Mouse (Mus musculus) cerebellum, adult 11-12 months (tissue): ENCODE measurements around the gene Chn2.

Experiments
- DNase-seq: peaks from one replicate; pipeline ENCODE4 v3.0.0; 2022

The Chn2 gene

DNA sequence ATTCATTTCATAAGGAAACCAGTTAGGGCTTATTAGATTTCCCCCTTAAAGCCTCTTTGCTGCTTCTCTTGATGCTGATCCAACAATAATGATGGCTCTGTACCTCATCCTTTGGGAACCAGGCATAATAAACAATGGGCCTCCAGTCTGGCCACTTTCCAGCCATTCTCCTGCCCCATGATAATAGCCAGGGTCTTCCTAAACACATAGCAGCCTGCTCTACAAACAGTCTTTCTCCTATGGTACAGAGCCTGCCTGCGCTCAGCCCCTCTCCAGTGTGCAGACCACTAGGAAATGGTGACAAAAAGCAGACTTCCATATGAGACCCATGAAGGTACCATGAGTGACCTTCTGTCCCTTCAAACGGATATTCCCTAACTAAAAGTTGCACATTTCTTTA lies 260.1 kb downstream of the Chn2 start:
- no peak for DNase-seq

DNA sequence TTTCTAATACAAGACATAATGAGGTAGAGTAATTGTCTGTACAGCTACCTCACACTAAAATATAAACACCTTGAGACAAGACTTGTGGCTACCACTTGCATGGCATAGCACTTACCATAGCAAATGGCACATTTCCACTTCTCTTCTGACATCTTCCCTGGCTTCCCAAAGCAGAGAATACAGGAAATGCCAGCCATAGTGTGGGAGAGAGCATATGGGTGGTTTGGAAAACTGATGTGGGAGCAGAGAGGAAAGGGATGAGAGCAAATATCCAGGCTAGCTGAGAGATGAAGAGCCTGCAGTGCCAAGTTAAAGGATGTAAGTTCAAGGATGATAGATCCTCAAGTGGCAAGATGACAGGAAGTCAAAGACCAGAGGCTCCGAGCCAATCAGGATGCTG lies 266.4 kb downstream of the Chn2 start:
- no peak for DNase-seq

DNA sequence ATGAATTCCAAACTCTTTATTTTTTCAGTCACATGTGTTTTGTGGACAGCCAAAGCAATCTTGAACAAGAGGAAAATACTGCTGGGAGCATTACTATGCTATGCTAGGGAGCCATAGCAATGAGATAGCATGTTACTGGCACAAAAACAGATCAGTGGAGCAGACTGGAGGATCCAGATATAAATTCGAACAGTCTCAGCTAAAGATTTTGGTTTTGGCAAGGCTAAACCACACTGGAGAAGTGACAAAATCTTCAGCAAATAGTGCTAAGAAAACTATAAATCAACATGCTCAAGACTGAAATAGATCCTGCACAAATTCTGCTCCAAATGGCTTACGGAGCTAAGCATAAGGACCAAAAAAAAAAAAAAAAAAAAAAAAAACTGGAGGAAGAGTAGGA lies 273.7 kb downstream of the Chn2 start:
- DNase-seq = no peak

- no peak for DNase-seq
These were observed 279.3 kb downstream of the Chn2 start for GRCm38 (mm10) chr6:54318618-54319017.

GRCm38 (mm10) chr6:54319198-54319597 lies 279.8 kb downstream of the Chn2 start:
- DNase-seq = no peak

GRCm38 (mm10) chr6:54320236-54320635 lies 280.9 kb downstream of the Chn2 start:
- no peak for DNase-seq

- no peak for DNase-seq
These were observed 286.0 kb downstream of the Chn2 start, which contains the start of gene Prr15 for GRCm38 (mm10) chr6:54325246-54325885. Prr15 (plus strand) TSS chr6:54325835.

DNA sequence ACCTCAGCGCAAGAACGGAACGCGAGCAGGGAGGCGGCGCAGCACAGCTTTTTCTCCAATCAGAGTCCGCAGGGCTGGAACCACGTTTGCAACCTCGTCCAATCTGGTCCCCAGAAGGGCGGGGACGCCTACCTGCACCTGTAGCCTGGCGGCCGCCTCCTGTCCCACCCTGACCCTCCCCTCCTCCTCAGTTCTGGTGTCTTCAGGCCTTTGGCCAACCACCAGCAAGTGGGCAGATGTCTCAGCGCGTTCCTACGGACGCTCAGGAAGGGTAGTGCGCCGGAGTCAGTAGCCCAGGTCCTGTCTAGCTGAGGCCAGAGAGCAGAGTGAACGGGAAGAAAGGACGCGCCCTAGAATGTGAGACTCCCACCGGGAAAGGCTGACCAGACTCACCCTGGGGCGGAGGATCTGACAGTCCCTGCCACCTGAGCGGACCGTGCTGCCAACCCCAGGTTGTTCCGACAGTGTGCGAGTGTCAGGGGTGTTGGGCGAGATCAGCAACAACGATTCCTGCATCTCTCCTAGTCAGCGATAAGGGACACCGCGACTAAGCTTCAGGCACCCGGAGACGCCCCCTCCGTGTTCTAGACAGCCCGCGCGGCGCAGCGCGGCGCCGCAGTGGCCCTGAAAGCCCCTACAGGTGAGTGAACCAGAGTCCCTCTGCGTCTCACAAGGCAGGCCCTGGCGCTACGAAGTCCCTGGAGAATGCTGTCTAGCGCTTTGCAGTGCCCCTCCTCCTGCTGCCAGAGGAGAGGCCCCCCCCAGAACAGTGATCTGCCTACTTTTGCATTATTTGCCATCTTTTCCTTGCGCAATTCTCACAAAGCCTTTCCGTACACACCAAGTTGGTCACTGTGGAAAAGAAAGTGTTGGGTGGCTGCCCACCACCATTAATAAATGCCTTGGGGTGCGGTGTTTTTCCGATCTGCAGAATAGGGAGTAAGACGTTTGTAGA lies 287.6 kb downstream of the Chn2 start:
- peak; percentile 65 for DNase-seq

DNA sequence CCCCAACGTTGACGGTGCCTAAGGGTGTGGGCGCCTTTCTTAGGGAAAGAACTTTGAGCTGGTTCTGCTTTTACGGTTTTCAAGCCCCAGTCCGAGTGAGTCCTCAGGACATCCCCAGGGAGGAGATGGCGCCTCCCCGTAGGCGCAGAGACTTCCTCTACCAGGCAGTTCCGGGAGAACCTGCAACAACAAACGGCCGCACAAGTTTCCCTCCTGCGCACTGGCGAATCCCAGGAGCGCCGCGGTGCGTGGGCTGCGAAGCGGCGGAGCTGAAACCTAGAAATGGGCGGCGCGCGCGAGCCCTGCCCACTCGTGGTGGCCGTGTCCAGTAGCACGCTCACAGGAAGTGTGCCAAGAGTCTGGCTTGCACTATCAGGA lies 288.3 kb downstream of the Chn2 start:
- DNase-seq = peak; percentile 64

DNA sequence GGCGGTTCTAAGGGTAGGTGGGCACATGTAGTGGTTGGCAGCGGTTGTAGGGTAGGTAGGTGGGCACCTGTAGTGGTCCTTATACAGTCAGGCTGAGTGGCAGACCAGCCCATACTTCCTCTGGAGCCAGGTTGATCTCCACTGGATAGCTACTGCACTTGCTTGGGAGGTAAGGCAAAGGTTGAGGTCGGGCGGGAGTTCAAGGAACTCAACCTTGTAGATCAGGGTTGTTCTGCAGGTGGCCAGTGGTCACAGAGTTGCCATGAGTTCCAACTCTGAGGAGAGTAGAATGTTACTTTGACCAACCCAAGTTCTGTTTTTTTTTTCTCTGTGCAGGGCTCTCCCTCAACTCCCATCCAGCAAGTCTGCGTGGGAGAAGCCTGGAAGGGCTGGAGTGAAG lies 289.4 kb downstream of the Chn2 start:
- no peak for DNase-seq

GRCm38 (mm10) chr6:54329598-54329997 lies 290.2 kb downstream of the Chn2 start:
- no peak for DNase-seq

DNA sequence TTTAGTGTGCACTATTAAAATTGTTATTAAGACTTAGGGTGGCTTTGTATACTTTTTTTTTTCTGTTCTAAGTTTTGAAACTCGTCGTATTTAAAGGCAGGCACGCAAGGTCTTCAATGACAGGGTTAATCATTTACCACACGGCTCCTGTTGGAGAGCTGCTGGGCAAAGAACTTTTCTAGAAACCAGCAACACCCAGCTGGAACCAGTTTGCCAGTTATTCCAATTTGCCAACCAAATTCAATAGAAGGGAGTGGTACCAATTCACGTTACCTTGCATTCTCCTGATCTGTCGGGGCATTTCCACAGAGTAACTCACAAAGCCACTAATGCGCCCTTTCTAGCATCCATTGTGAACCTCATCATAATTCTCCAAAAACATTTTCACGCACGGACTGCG lies 290.8 kb downstream of the Chn2 start:
- DNase-seq = no peak

GRCm38 (mm10) chr6:54331765-54332164 lies 292.4 kb downstream of the Chn2 start:
- DNase-seq = no peak

- DNase-seq = no peak
These were observed 292.8 kb downstream of the Chn2 start for GRCm38 (mm10) chr6:54332203-54332602.

DNA sequence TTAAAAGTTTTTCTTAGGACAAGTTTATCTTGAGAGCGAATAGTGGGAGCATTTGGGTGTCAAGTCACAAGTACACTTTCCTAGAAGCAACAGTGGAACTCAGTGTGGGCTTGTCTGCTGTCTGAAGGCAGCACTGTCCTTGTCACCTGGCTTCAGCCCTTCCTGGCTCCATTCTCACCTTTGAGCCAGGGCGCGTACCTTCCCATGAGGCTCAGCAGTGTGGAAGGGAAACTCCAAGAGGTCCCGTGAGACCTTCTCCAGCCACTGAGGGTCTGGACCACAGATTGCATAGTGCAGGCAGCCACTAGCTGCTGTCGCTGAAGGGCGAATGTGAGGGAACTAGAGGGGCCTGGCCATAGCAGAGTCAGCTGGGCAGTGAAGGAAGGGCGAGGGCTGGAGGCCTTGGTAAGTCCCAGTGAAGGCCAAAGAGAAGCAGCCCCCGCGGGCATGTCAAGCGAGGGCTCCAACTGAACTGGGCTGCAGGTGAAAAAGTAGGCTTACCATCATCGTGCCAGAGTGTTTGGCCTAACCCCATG lies 293.8 kb downstream of the Chn2 start:
- no peak for DNase-seq

- DNase-seq = peak; percentile 87
These were observed 294.5 kb downstream of the Chn2 start for GRCm38 (mm10) chr6:54333652-54334396.

DNA sequence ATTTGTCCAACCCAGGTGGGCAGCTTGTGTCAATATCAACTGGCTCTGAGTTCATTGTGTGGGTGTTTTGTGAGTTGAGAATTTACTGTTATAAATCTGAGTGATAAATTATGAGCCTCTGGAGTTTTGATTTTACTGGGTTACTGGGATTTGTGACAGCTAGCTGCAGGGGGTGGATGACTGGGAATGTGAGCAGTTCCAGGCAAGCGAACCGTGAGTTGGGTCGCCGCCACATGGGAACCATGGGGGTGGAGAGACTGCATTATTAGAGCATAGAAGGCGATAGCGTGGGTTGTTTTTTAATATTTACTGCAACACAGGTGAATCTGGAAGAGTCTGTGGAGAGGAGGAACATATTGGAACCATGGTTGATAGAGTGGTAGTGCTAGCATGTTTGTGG lies 298.0 kb downstream of the Chn2 start:
- peak; percentile 72 for DNase-seq

- DNase-seq = no peak
These were observed 301.8 kb downstream of the Chn2 start for GRCm38 (mm10) chr6:54341133-54341532.

DNA sequence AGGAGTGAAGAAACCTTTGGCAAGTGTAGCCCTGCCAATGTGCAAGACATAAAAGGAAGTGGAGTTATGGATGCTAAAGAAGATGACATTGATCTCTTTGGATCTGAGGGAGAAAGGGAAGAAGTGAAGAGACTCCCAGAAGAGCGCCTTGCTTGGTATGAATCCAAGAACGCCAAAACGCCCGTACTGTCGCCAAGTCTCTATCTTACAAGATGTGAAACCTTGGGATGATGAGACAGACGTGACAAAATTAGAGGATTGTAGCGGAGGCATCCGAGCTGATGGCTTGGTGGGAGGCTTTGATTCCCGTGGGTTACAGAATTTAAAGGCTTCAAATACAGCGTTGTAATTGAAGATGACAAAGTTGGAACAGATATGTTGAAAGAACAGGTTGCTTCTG lies 302.9 kb downstream of the Chn2 start:
- no peak for DNase-seq
